Mouse (Mus musculus) lung, postnatal 36 days (tissue): Measurements from ENCODE around the gene Slc2a1.

ENCODE experiments used
- DNase-seq: peaks from one replicate; pipeline ENCODE4 v3.0.0; 2022; ENCODE audit warnings: mixed read lengths

The Slc2a1 gene

GRCm38 (mm10) chr4:119180133-119180707 lies 71.7 kb downstream of the Slc2a1 start:
- DNase-seq = no peak

- DNase-seq = peak; percentile 53
Observed at GRCm38 (mm10) chr4:119181456-119181855, 72.9 kb downstream of the Slc2a1 start.

- DNase-seq = no peak
Observed at GRCm38 (mm10) chr4:119183525-119183924, 75.0 kb downstream of the Slc2a1 start.

- DNase-seq = no peak
Observed at GRCm38 (mm10) chr4:119185771-119186170, 77.3 kb downstream of the Slc2a1 start.
